Mouse (Mus musculus): ENCODE measurements at regions not wholly inside any gene's neighbourhood (a gene's known extent, or its start where the extent isn't known, plus 50 kb on each side); places are given as distances from the start of the nearest gene placed in this dataset.

DNA sequence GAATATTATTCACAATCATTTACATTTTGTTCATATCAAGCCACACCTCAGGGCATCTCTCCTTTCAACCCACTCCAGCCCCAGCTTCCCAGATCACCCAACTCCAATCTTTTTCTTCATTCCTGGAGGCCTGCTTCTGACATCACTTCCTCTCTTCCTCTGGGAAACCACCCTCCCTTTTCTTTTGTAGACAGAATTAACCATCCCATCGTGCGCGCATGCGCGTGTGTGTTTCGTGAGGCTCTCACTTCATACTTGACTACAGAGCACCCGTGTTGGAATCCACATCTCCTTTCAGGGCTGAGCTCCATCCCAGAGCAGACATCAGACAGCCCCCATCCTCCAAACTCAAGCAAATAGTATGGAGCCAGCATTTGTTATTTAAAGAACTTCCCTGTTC is 50.4 kb upstream of the Atxn1 start:
- no peaks in the 10 kb centered on the region for H3K9me3 ChIP-seq (ENCODE audit: low read length)
- DNase-seq (ENCODE audit: low spot score) (no peak), ATAC-seq (no peak)
- no peak for TF ChIP-seq CTCF (IDR thresholded peaks at IDR 0.05; ENCODE audit: low read depth)
- no peaks in the 10 kb centered on the region for H3K4me1 ChIP-seq (ENCODE audit: insufficient read depth, low read length)
- no peaks in the 10 kb centered on the region for H3K36me3 ChIP-seq (ENCODE audit: insufficient read depth, low read length)
- no peak overlapping the region for H3K4me3 ChIP-seq (ENCODE audit: low read length)
- WGBS, result 86% methylated on average over 7 of the region's 7 CpGs
- H3K27ac ChIP-seq, result no peak overlapping the region
- no peak overlapping the region for H3K9ac ChIP-seq (replicated peaks; ENCODE audit: low read length)
- no peaks in the 10 kb centered on the region for H3K27me3 ChIP-seq (ENCODE audit: insufficient read depth, low read length)
- H3K4me2 ChIP-seq (ENCODE audit: low read depth, low read length), result no peak overlapping the region

- Histone ChIP-seq H3K36me3 (ENCODE audit: insufficient read depth, low read length) (no peaks in the 10 kb centered on the region), H3K27me3 (ENCODE audit: insufficient read depth, low read length) (no peaks in the 10 kb centered on the region), H3K4me2 (ENCODE audit: low read depth, low read length) (no peak overlapping the region), H3K9me3 (ENCODE audit: low read length) (no peaks in the 10 kb centered on the region), H3K9ac (replicated peaks; ENCODE audit: low read length) (no peak overlapping the region), H3K4me3 (ENCODE audit: low read length) (no peak overlapping the region), H3K27ac (no peak overlapping the region), H3K4me1 (ENCODE audit: insufficient read depth, low read length) (no peaks in the 10 kb centered on the region)
- DNase-seq (ENCODE audit: low spot score) (no peak), ATAC-seq (no peak)
- 86% methylated on average over 2 of the region's 2 CpGs for WGBS
- TF ChIP-seq CTCF (IDR thresholded peaks at IDR 0.05; ENCODE audit: low read depth), result no peak
These were observed 49.8 kb upstream of the Atxn1 start for GRCm38 (mm10) chr13:46014637-46015036.
